Mouse (Mus musculus) small intestine, adult 2 months (tissue): ENCODE results near the gene Bcl2.
A peak's percentile ranks its signal among the peaks of the same experiment; 100 is the strongest.

Experiments
- CTCF ChIP-seq: fragments of 200-500 bp; IDR thresholded peaks from 2 replicates; pipeline ENCODE4 v1.5.1; 2012; ENCODE audit warnings: low read depth, mild to moderate bottlenecking, control low read depth, inconsistent platforms, low read length, moderate library complexity, mixed read lengths; ENCODE audit not compliant: insufficient replicate concordance, insufficient read length; ENCODE audit errors: extremely low read depth
- POLR2A ChIP-seq: fragments of 200-500 bp; IDR thresholded peaks from 2 replicates; pipeline ENCODE4 v1.6.1; 2012; ENCODE audit warnings: low read depth, mild to moderate bottlenecking, control low read depth, inconsistent platforms, low read length, moderate library complexity

DNA sequence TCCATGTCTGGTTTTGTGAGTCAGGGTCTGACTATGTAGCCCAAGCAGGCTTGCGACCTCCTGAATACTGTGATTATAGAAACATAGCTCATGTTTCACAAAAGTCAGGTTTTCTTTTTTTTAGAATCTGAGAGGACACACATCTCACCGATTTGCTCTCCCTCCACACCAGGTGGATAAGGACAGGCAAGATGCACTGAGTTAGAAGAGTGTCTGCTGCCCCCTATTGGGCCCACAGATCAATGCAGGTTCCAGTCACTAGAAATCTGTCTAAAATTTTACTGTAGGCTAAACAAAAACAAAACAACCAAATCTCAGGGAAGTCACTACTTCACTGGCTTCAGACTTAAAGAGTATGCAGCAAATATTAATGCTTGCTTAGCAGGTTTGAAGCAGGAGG, 21.5 kb upstream of the Bcl2 start:
- no peak for TF ChIP-seq POLR2A
- peak; percentile 62; the same call in 1 of the 2 replicates for TF ChIP-seq CTCF
